Mouse (Mus musculus) heart, adult 2 months (tissue): ENCODE measurements around the gene Gm20503. TPM values are rescaled to one million over a fixed set of nuclear protein-coding genes. Genes with fewer than 3 reads are reported as not detected.

Experiments
- DNase-seq, 2 experiments: peaks; one replicate each; pipeline ENCODE4 v3.0.0; 2021
- H3K27ac ChIP-seq: fragments of 200-600 bp; 2 replicates; pipeline ENCODE4 v1.8.1; 2022
- H3K27me3 ChIP-seq: fragments of 200-500 bp; 2 replicates; pipeline ENCODE4 v1.6.1; 2012; ENCODE audit warnings: mild to moderate bottlenecking, low read length, inconsistent platforms, mixed read lengths; ENCODE audit not compliant: control insufficient read depth, insufficient read depth
- H3K36me3 ChIP-seq: fragments of 200-500 bp; 2 replicates; pipeline ENCODE4 v1.6.1; 2012; ENCODE audit warnings: low read length, inconsistent platforms; ENCODE audit not compliant: control insufficient read depth, insufficient read depth
- H3K4me1 ChIP-seq: fragments of 200-500 bp; 2 replicates; pipeline ENCODE4 v1.6.1; 2011; ENCODE audit warnings: low read length; ENCODE audit not compliant: control insufficient read depth, insufficient read depth
- H3K4me3 ChIP-seq: fragments of 200-600 bp; 2 replicates; pipeline ENCODE4 v1.8.1; 2022
- H3K79me2 ChIP-seq: fragments of 200-500 bp; replicated peaks from 2 replicates; pipeline ENCODE4 v1.6.1; 2012; ENCODE audit warnings: mild to moderate bottlenecking, inconsistent platforms, low read length, moderate library complexity, mixed read lengths; ENCODE audit not compliant: control insufficient read depth, insufficient read depth
- H3K9ac ChIP-seq: fragments of 200-500 bp; 2 replicates; pipeline ENCODE4 v1.6.1; 2012; ENCODE audit warnings: low read depth, mild to moderate bottlenecking, control low read depth, inconsistent platforms, low read length, mixed read lengths
- CTCF ChIP-seq: fragments of 200-600 bp; IDR thresholded peaks from 2 replicates; pipeline ENCODE4 v1.8.1; 2022; ENCODE audit warnings: antibody characterized with exemption, mild to moderate bottlenecking, moderate library complexity
- EP300 ChIP-seq: fragments of 200-500 bp; IDR thresholded peaks from 2 replicates; pipeline ENCODE4 v1.6.1; 2011; ENCODE audit warnings: low read depth, low read length, control low read depth; ENCODE audit not compliant: insufficient read depth
- POLR2A ChIP-seq: fragments of 200-500 bp; IDR thresholded peaks from 2 replicates; pipeline ENCODE4 v1.6.1; 2011; ENCODE audit warnings: mild to moderate bottlenecking, low read depth, low read length, control low read depth; ENCODE audit not compliant: insufficient read depth
- WGBS: fragments of 180-500 bp; shearing (Covaris S2); methylation state at CpG from one replicate; pipeline ENCODE4 v1.1.7; 2018; 5-methylcytosine and 5-hydroxymethylcytosine counted together
- intact Hi-C: fragments of 180-260 bp; cut with DNase I; formaldehyde crosslinking; loops from one replicate; pipeline ENCODE4 v1.15.1; 2025
- polyA plus RNA-seq: library from polyadenylated mRNA; depleted of rRNA; stranded (reverse); fragments of >200 nt; gene quantifications from 2 replicates; pipeline ENCODE4 v1.2.3, GENCODE M21; 2012
- total RNA-seq, 2 experiments: library from RNA; stranded (reverse); gene quantifications; 2 replicates each; pipeline ENCODE4 v1.2.3; 2021

Gm20503 gene
- total and polyA plus RNA-seq, 3 experiments, result 5.7 TPM; not detected in 1

DNA sequence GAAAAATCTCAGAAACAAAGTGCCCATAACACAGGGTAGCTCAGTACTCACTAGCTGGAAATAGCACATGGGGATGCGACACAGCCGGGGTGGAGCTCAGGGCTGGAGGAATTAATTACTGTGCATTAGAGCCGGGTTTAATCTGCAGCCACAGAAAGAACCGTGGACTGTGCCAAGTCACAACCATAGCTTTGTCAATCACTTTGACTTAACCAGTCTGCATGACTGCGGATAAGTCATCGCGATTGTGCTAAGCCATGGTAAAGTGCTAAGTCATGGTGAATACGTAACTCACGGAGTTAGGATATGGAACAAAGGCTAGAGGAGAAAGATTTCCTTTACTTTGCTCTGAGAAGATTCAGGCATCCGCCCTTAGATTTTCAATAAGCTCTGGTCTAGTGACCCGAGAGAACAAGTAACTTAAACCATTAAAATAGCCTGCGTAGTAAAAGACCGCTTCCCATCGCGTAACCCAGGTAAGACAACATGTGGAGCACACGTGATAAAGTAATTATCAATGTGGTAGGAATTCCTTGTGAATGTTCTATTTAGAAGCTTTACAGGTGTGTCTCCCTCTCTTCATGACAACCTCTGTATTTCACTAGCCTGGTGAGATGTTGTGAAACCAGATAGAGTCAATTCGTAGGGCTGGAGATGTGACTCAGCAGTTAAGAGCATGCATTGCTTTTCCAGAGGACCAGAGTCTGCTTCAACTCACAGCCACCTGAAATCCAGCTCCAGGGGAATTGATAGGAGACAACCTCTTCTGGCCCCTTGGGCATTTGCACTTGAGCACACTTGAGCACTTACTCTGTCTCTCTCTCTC lies 12.2 kb upstream of the Gm20503 start:
- no peaks in the 10 kb centered on the region for H3K27me3 ChIP-seq
- H3K4me3 ChIP-seq, result no peak overlapping the region
- no peak for DNase-seq
- no peaks in the 10 kb centered on the region for H3K36me3 ChIP-seq
- 87% methylated on average over 17 of the region's 17 CpGs for WGBS
- H3K27ac ChIP-seq, result no peak overlapping the region
- intact Hi-C loops, result no loop called here
- TF ChIP-seq EP300, result no peak
- TF ChIP-seq CTCF, result no peak
- TF ChIP-seq POLR2A, result no peak
- no peak overlapping the region for H3K9ac ChIP-seq
- H3K79me2 ChIP-seq, result no peaks in the 10 kb centered on the region
- no peaks in the 10 kb centered on the region for H3K4me1 ChIP-seq

- Histone ChIP-seq H3K4me3 (no peak overlapping the region), H3K36me3 (no peaks in the 10 kb centered on the region), H3K27ac (no peak overlapping the region), H3K9ac (no peak overlapping the region), H3K79me2 (no peaks in the 10 kb centered on the region), H3K27me3 (no peaks in the 10 kb centered on the region), H3K4me1 (no peaks in the 10 kb centered on the region)
- TF ChIP-seq CTCF (no peak), EP300 (no peak), POLR2A (no peak)
- WGBS, result 56% methylated on average over 5 of the region's 5 CpGs
- intact Hi-C loops, result no loop called here
- no peak for DNase-seq
These were observed 10.8 kb upstream of the Gm20503 start for GRCm38 (mm10) chr4:58992195-58992594.

DNA sequence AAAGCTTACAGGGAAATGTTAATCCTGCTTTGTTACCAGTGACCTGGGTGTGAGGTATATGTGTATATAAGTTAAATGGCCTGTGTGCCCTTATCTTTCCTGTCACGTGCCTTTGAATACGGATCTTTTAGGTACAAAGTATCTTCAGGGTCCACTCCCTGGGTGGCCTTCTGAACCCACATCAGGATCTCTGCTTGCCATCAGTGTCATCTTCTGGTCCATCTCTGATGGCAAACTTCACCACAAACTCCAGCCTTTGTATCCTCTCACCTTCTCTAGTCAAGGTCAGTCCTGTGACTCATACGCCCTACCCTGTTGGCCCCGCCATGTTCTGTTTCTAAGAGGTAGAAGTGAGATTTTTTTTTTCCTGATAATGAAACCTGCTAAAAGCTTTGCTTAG lies 8.2 kb upstream of the Gm20503 start, which contains the start of gene Dnajc25:
Dnajc25 (plus strand) TSS at position 301 of the 400 bp plus-strand sequence.
- H3K4me3 ChIP-seq, result no peak within 1 kb of the TSS
- H3K9ac ChIP-seq, result no peak within 1 kb of the TSS
- WGBS, result 79% methylated on average over 4 of the region's 4 CpGs
- H3K79me2 ChIP-seq, result no peaks in the 10 kb centered on the region
- no peaks in the 10 kb centered on the region for H3K4me1 ChIP-seq
- intact Hi-C loops, result no loop called here
- no peak for DNase-seq
- H3K27ac ChIP-seq, result no peak within 1 kb of the TSS
- H3K27me3 ChIP-seq, result no peaks in the 10 kb centered on the region
- no peaks in the 10 kb centered on the region for H3K36me3 ChIP-seq
- TF ChIP-seq CTCF (no peak), POLR2A (no peak), EP300 (no peak)

GRCm38 (mm10) chr4:58995251-58995693 lies 7.7 kb upstream of the Gm20503 start:
- no peak for DNase-seq
- no peaks in the 10 kb centered on the region for H3K79me2 ChIP-seq
- H3K36me3 ChIP-seq, result no peaks in the 10 kb centered on the region
- TF ChIP-seq POLR2A (no peak), CTCF (no peak), EP300 (no peak)
- no peaks in the 10 kb centered on the region for H3K4me1 ChIP-seq
- no peak overlapping the region for H3K9ac ChIP-seq
- intact Hi-C loops, result no loop called here
- no peak overlapping the region for H3K27ac ChIP-seq
- no peaks in the 10 kb centered on the region for H3K27me3 ChIP-seq
- H3K4me3 ChIP-seq, result no peak overlapping the region
- WGBS, result 56% methylated on average over 8 of the region's 8 CpGs

GRCm38 (mm10) chr4:58997081-58997480 lies 5.9 kb upstream of the Gm20503 start:
- intact Hi-C loops, result no loop called here
- no peak for DNase-seq
- 54% methylated on average over 5 of the region's 5 CpGs for whole genome bisulfite sequencing

GRCm38 (mm10) chr4:58998688-58999087 lies 4.3 kb upstream of the Gm20503 start:
- TF ChIP-seq CTCF (no peak), POLR2A (no peak), EP300 (no peak)
- Histone ChIP-seq H3K9ac (no peak overlapping the region), H3K4me3 (no peak overlapping the region), H3K79me2 (no peaks in the 10 kb centered on the region), H3K27me3 (no peaks in the 10 kb centered on the region), H3K36me3 (no peaks in the 10 kb centered on the region), H3K4me1 (no peaks in the 10 kb centered on the region), H3K27ac (no peak overlapping the region)
- intact Hi-C loops, result loop anchor here (1.0 kb wide), 1 partner anchor 13 kb away; no protein-coding TSS in a partner anchor
- 78% methylated on average over 1 of the region's 1 CpGs for WGBS
- no peak for DNase-seq

More at GRCm38 (mm10) chr4:58997081-58997480, 5.9 kb upstream of the Gm20503 start:
- Histone ChIP-seq H3K79me2 (no peaks in the 10 kb centered on the region), H3K9ac (no peak overlapping the region), H3K27me3 (no peaks in the 10 kb centered on the region), H3K27ac (no peak overlapping the region), H3K4me1 (no peaks in the 10 kb centered on the region), H3K4me3 (no peak overlapping the region), H3K36me3 (no peaks in the 10 kb centered on the region)
- TF ChIP-seq POLR2A (no peak), CTCF (no peak), EP300 (no peak)
